Mouse (Mus musculus) ES-Bruce4 (cell line): ENCODE measurements around the gene Acp7. TPM values are rescaled to one million over a fixed set of nuclear protein-coding genes. Genes with fewer than 3 reads are reported as not detected.

ENCODE experiments used
- H3K27ac ChIP-seq: 2 replicates; pipeline ENCODE4 v1.5.1; 2012; ENCODE audit warnings: low read length, inconsistent platforms; ENCODE audit not compliant: insufficient read depth
- H3K27me3 ChIP-seq: 2 replicates; pipeline ENCODE4 v1.6.1; 2012; ENCODE audit warnings: mild to moderate bottlenecking, low read length, inconsistent platforms; ENCODE audit not compliant: control insufficient read depth, poor library complexity, insufficient read depth, severe bottlenecking
- H3K36me3 ChIP-seq: 2 replicates; pipeline ENCODE4 v1.6.1; 2012; ENCODE audit warnings: inconsistent platforms, mild to moderate bottlenecking, low read length, moderate library complexity; ENCODE audit not compliant: control insufficient read depth, poor library complexity, insufficient read depth, severe bottlenecking
- H3K4me1 ChIP-seq: one replicate; pipeline ENCODE4 v1.8.1; 2011; ENCODE audit warnings: low read length; ENCODE audit not compliant: control insufficient read depth, insufficient read depth
- H3K4me3 ChIP-seq: 2 replicates; pipeline ENCODE4 v1.5.1; 2011; ENCODE audit warnings: low read depth, mild to moderate bottlenecking, low read length
- H3K9ac ChIP-seq: 2 replicates; pipeline ENCODE4 v1.6.1; 2012; ENCODE audit warnings: low read depth, mild to moderate bottlenecking, inconsistent platforms; ENCODE audit not compliant: poor library complexity, severe bottlenecking
- H3K9me3 ChIP-seq: replicated peaks from 2 replicates; pipeline ENCODE4 v1.6.1; 2012; ENCODE audit warnings: mild to moderate bottlenecking, low read length, inconsistent platforms; ENCODE audit not compliant: control insufficient read depth, poor library complexity, insufficient read depth, severe bottlenecking
- CTCF ChIP-seq: IDR thresholded peaks from one replicate; pipeline ENCODE4 v1.8.1; 2011; ENCODE audit warnings: low read depth, low read length
- EP300 ChIP-seq: IDR thresholded peaks from 2 replicates; pipeline ENCODE4 v1.6.1; 2011; ENCODE audit warnings: low read depth, low read length; ENCODE audit not compliant: insufficient read depth
- POLR2A ChIP-seq: IDR thresholded peaks from one replicate; pipeline ENCODE4 v1.8.1; 2011; ENCODE audit warnings: low read length; ENCODE audit not compliant: insufficient read depth
- polyA plus RNA-seq: library from polyadenylated mRNA; stranded (reverse); fragments of >200 nt; gene quantifications from 2 replicates; pipeline ENCODE4 v1.2.4, GENCODE M21; 2011; ENCODE audit warnings: low read depth; ENCODE audit not compliant: missing spikeins, insufficient read depth, insufficient read length

Acp7 gene
- polyA plus RNA-seq, 1 experiment = 1.8 TPM

- TF ChIP-seq CTCF (no peak), POLR2A (no peak), EP300 (no peak)
- peaks cover 2% of the 10 kb centered on the region for H3K4me1 ChIP-seq
- H3K4me3 ChIP-seq = no peak overlapping the region
- H3K9me3 ChIP-seq = 0 out of 2 replicates have a peak, but pooled peaks cover 2% of the 10 kb centered on the region
- H3K27ac ChIP-seq = no peak overlapping the region
- no peak overlapping the region for H3K9ac ChIP-seq
- H3K36me3 ChIP-seq = no peaks in the 10 kb centered on the region
- H3K27me3 ChIP-seq = no peaks in the 10 kb centered on the region
Observed at GRCm38 (mm10) chr7:28672276-28672675, 41.1 kb upstream of the Acp7 start.

DNA sequence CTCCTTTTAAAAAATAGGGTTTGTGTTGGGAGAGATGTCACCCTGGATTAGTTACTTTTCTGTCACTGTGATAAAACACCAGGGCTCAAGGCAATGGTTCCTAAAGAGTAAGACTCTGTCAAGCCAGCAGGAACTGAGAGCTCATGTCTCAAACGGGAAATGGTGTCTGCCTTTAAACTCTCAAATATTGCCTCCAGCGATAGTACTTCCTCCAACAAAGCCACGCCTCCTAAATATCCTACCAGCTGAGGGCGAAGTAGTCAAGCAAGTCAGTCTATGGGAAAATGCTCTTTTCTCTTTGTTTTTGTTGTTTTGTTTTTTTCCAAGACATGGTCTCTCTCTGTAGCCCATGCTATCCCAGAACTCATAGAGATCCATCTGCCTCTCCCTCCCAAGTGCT is 40.0 kb upstream of the Acp7 start:
- 0 out of 2 replicates have a peak, but pooled peaks cover 2% of the 10 kb centered on the region for H3K9me3 ChIP-seq
- H3K27me3 ChIP-seq = no peaks in the 10 kb centered on the region
- no peak for TF ChIP-seq POLR2A
- H3K4me3 ChIP-seq = no peak overlapping the region
- no peak overlapping the region for H3K9ac ChIP-seq
- H3K36me3 ChIP-seq = no peaks in the 10 kb centered on the region
- no peak overlapping the region for H3K27ac ChIP-seq
- peaks cover 4% of the 10 kb centered on the region for H3K4me1 ChIP-seq

DNA sequence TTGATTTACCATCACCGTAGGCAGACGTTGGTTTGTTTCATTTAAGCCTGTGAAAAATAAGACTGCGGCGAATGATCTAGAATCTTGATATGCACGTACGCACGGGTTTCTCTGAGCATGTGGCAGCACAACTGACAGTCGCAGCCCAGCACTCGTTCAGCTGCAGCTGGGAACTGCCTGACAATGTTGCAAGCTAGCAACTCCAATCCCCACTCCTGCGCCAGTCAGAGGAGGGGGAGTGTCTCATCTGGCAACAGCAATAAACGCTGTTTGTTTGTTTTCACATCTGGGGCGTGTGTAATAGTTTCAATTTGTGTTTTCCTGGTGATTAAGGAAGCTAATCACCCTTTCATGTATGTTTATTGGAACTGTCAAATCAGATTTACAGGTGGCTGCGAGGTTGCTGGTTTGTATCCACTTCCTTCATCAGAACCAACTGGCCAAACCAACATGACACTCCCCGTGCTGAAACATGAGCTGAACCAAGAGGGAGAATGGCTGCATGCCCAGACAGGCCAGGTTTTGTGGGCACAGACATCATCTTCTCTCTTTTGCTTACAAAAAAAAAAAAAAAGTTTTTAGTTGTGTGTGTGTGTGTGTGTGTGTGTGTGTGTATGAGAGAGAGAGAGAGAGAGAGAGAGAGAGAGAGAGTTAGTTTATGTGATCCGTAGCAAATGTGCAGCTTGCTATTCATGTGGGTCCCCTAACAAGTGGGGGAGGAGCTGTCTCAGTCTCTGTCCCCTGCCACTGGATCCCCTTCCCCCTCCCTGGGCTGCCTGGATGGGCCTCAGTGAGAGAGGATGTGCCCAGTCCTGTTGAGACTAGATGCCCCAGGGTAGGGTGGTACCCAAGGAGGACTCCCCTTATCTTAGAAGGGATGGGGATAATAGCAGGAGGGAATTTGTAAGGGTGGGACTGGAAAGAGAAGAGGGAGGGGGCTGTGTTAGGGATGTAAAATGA is 34.8 kb upstream of the Acp7 start:
- TF ChIP-seq CTCF (no peak), EP300 (no peak), POLR2A (no peak)
- Histone ChIP-seq H3K4me1 (peaks cover 2% of the 10 kb centered on the region), H3K36me3 (no peaks in the 10 kb centered on the region), H3K9ac (no peak overlapping the region; the same call in 1 of the 2 replicates), H3K27me3 (no peaks in the 10 kb centered on the region), H3K9me3 (no peaks in the 10 kb centered on the region), H3K27ac (peak overlapping the region; percentile 3), H3K4me3 (no peak overlapping the region)

GRCm38 (mm10) chr7:28656430-28656829 is 25.3 kb upstream of the Acp7 start:
- Histone ChIP-seq H3K36me3 (no peaks in the 10 kb centered on the region), H3K9ac (no peak overlapping the region), H3K27me3 (no peaks in the 10 kb centered on the region), H3K9me3 (no peaks in the 10 kb centered on the region), H3K4me1 (peaks cover 14% of the 10 kb centered on the region), H3K4me3 (no peak overlapping the region), H3K27ac (peak overlapping the region; percentile 89)
- TF ChIP-seq CTCF = no peak
- peak; percentile 97 for TF ChIP-seq EP300
- no peak for TF ChIP-seq POLR2A

DNA sequence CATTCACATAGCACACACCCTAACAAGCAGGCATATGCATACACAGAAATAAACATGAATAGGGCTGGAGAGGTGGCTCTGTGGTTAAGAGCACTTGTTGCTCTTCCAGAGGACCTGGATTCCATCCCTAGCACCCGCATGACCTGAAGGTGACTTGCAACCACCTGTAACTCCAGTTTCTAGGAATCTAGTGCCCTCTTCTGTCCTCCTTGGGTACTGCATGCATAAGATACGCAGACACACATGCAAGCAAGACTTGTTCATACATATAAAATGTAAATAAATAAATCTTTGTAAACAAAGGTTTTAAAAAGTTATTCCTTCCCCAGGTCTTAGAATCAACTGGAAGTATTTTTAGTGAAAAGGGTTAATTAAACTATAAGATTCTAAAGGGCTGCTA is 20.0 kb upstream of the Acp7 start:
- TF ChIP-seq CTCF = peak; percentile 10
- no peak for TF ChIP-seq POLR2A
- TF ChIP-seq EP300 = no peak
- no peak overlapping the region for H3K4me3 ChIP-seq
- no peaks in the 10 kb centered on the region for H3K27me3 ChIP-seq
- no peaks in the 10 kb centered on the region for H3K36me3 ChIP-seq
- H3K9ac ChIP-seq = no peak overlapping the region
- H3K27ac ChIP-seq = no peak overlapping the region
- H3K9me3 ChIP-seq = no peaks in the 10 kb centered on the region
- H3K4me1 ChIP-seq = peaks cover 6% of the 10 kb centered on the region

GRCm38 (mm10) chr7:28647016-28647415 is 15.9 kb upstream of the Acp7 start:
- Histone ChIP-seq H3K27ac (no peak overlapping the region), H3K4me3 (no peak overlapping the region), H3K36me3 (no peaks in the 10 kb centered on the region), H3K9ac (no peak overlapping the region), H3K4me1 (no peaks in the 10 kb centered on the region), H3K9me3 (no peaks in the 10 kb centered on the region), H3K27me3 (no peaks in the 10 kb centered on the region)
- TF ChIP-seq POLR2A (no peak), EP300 (no peak), CTCF (peak; percentile 69)
